Mouse (Mus musculus): ENCODE data around the gene Pla2g12a. TPM values are rescaled to one million over a fixed set of nuclear protein-coding genes. Genes with fewer than 3 reads are reported as not detected.

Pla2g12a gene
- polyA plus RNA-seq (2015; fragmentation: Nextera tagmentation; extraction: Ambion mirVana), result 34.0 and 43.7 TPM in 2 replicates

DNA sequence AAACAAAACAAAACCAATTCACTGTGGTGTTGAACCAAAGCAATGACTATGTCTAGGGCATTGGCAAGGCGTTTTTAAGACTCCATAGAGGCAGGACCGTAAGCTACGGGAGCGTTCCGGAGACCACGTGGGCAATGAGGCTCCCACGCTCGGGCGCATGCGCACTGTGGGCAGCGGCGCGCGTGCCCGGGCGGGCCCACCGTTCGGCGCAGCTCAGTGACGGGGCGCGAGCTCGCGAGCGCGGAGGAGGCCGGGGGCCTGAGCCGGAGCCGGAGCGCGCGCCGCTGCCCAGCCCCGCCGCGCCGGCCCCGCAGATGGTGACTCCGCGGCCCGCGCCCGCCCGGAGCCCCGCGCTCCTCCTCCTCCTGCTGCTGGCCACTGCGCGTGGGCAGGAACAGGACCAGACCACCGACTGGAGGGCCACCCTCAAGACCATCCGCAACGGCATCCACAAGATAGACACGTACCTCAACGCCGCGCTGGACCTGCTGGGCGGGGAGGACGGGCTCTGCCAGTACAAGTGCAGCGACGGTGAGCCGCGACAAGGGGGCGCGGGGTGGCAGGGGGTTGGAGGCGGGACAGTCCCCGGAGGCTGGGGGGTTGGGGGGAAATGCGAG, at the start of gene Pla2g12a:
Pla2g12a (plus strand) TSS at position 202 of the 617 bp plus-strand sequence.
- H3K4me2 ChIP-seq (replicated peaks; ENCODE audit: low read depth, low read length), result peak within 1 kb of the TSS; percentile 90
- WGBS, result under 1% methylated on average over 55 of the region's 66 CpGs
- H3K9ac ChIP-seq (replicated peaks; ENCODE audit: low read depth), result peak within 1 kb of the TSS; percentile 59
- peak; percentile 86 for ATAC-seq
- peak within 1 kb of the TSS; percentile 65 for H3K4me3 ChIP-seq (ENCODE audit: low read depth, low read length)
- H3K36me3 ChIP-seq (ENCODE audit: insufficient read depth, low read length), result no peaks in the 10 kb centered on the region
- H3K27me3 ChIP-seq (replicated peaks; ENCODE audit: insufficient read depth, low read length), result no peaks in the 10 kb centered on the region
- TF ChIP-seq CTCF (IDR thresholded peaks at IDR 0.05) (peak; percentile 42), EP300 (IDR thresholded peaks at IDR 0.05) (no peak)
- H3K27ac ChIP-seq (ENCODE audit: low read length), result peak within 1 kb of the TSS; percentile 77
- no peaks in the 10 kb centered on the region for H3K9me3 ChIP-seq (ENCODE audit: low read length)
- peak; percentile 93 for DNase-seq (ENCODE audit: low spot score)
- H3K4me1 ChIP-seq (ENCODE audit: insufficient read depth, low read depth, low read length), result peaks cover 5% of the 10 kb centered on the region; the same call in 1 of the 2 replicates

DNA sequence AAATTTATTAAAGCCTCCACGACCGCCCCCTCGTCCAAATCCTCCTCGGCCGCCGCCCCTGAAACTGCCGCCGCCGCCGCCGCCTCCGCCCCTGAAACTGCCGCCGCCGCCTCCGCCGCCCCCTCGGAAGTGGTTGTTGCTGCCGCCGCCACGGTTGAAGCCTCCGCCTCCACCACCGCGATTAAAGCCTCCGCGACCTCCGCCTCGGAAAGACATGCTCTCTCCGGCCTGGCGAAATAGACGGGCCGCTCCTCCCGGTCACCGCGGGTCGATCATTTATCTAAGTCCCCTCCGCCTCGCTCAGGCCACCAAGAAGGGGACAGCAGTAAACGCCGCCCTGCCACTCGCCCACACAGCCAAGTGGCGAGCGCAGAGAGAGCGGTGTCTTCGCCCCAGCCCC, 47.8 kb upstream of the Pla2g12a start:
- under 1% methylated on average over 42 of the region's 45 CpGs for WGBS
- no peaks in the 10 kb centered on the region for H3K9me3 ChIP-seq (ENCODE audit: low read length)
- peak; percentile 23 for DNase-seq (ENCODE audit: low spot score)
- no peak for TF ChIP-seq CTCF (IDR thresholded peaks at IDR 0.05)
- no peak for TF ChIP-seq EP300 (IDR thresholded peaks at IDR 0.05)
- H3K9ac ChIP-seq (replicated peaks; ENCODE audit: low read depth), result peak overlapping the region; percentile 70
- H3K27me3 ChIP-seq (replicated peaks; ENCODE audit: insufficient read depth, low read length), result no peaks in the 10 kb centered on the region
- H3K27ac ChIP-seq (ENCODE audit: low read length), result peak overlapping the region; percentile 84
- H3K4me2 ChIP-seq (replicated peaks; ENCODE audit: low read depth, low read length), result peak overlapping the region; percentile 74
- no peaks in the 10 kb centered on the region for H3K36me3 ChIP-seq (ENCODE audit: insufficient read depth, low read length)
- no peaks in the 10 kb centered on the region for H3K4me1 ChIP-seq (ENCODE audit: insufficient read depth, low read depth, low read length)
- ATAC-seq, result peak; percentile 5; the same call in 1 of the 2 replicates
- H3K4me3 ChIP-seq (ENCODE audit: low read depth, low read length), result peak overlapping the region; percentile 86

DNA sequence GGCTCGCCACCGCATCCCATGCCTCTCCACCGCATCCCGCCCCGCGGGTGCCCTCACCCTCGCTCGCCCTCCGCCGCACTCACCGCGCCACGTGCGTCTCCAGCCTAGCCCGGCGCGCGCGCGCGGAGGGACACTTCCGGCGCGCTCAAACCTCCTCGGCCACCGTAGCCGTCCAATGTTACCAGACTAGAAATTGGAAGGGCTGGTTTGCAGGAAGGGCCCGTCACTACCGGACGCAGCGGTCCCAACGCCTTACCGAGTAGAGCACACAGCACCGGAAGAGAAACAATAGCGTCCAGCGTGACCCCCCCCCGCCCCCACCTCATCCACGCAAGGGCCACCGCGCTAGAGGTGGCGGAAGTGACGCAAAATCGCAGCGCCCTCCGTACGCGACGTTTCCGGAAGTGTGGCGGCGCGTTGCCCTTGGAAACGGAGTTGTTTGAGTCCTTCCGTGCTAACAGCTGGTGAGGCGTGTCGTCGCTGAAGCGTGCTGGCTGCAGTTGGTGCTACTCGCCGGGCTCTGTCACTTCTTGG, 47.3 kb upstream of the Pla2g12a start, which contains the start of gene Gar1:
Gar1 (minus strand) TSS at position 362 of the 534 bp plus-strand sequence.
- H3K36me3 ChIP-seq (ENCODE audit: insufficient read depth, low read length), result no peaks in the 10 kb centered on the region
- ATAC-seq, result peak; percentile 95

DNA sequence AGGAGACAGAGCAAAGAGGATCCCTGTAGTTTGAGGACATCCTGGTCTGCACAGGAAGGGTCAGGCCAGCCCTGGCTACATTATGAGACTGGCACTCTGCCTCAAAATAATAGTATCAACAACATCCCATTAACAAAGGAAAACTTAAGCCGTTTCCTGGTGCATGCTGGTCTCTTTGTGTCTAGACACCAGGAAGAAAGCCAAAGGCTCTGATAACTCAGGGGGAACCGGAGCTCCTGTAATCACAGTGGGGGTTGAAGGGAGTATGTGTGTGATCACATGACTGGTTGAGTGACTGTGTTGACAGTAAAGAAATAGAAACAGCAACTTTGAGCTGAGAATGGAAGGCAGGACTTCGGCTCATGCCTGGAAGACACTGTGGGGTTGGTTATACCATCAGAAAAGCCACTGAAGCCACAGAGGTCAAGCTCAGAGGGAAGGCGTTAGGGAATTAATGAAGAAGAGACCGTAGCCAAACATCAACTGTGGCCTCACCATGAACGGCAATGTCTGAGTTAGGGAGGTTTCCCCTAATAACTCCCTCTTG, 42.9 kb upstream of the Pla2g12a start, which contains the start of gene Cfi:
Cfi (plus strand) TSS at position 497 of the 547 bp plus-strand sequence.
- DNase-seq (ENCODE audit: low spot score) (peak; percentile 38), ATAC-seq (no peak)
- 45% methylated on average over 6 of the region's 6 CpGs for WGBS
- Histone ChIP-seq H3K27ac (ENCODE audit: low read length) (0 out of 2 replicates have a peak within 1 kb of the TSS, but pooled peaks have one; percentile 26), H3K9me3 (ENCODE audit: low read length) (no peaks in the 10 kb centered on the region), H3K9ac (replicated peaks; ENCODE audit: low read depth) (no peak within 1 kb of the TSS), H3K4me2 (replicated peaks; ENCODE audit: low read depth, low read length) (peak within 1 kb of the TSS; percentile 49), H3K27me3 (replicated peaks; ENCODE audit: insufficient read depth, low read length) (no peaks in the 10 kb centered on the region), H3K4me3 (ENCODE audit: low read depth, low read length) (peak within 1 kb of the TSS; percentile 22), H3K36me3 (ENCODE audit: insufficient read depth, low read length) (no peaks in the 10 kb centered on the region), H3K4me1 (ENCODE audit: insufficient read depth, low read depth, low read length) (no peaks in the 10 kb centered on the region)
- TF ChIP-seq EP300 (IDR thresholded peaks at IDR 0.05), result no peak
- TF ChIP-seq CTCF (IDR thresholded peaks at IDR 0.05), result no peak

More for the DNA sequence above, 47.3 kb upstream of the Pla2g12a start, which contains the start of gene Gar1:
- no peak for TF ChIP-seq CTCF (IDR thresholded peaks at IDR 0.05)
- no peak; the same call in 1 of the 2 replicates for TF ChIP-seq EP300 (IDR thresholded peaks at IDR 0.05)
- H3K9me3 ChIP-seq (ENCODE audit: low read length), result no peaks in the 10 kb centered on the region
- peak within 1 kb of the TSS; percentile 74 for H3K4me2 ChIP-seq (replicated peaks; ENCODE audit: low read depth, low read length)
- peak; percentile 98 for DNase-seq (ENCODE audit: low spot score)
- H3K27ac ChIP-seq (ENCODE audit: low read length), result peak within 1 kb of the TSS; percentile 84
- H3K9ac ChIP-seq (replicated peaks; ENCODE audit: low read depth), result peak within 1 kb of the TSS; percentile 70
- peak within 1 kb of the TSS; percentile 86 for H3K4me3 ChIP-seq (ENCODE audit: low read depth, low read length)
- H3K4me1 ChIP-seq (ENCODE audit: insufficient read depth, low read depth, low read length), result no peaks in the 10 kb centered on the region
- under 1% methylated on average over 57 of the region's 60 CpGs for WGBS
- H3K27me3 ChIP-seq (replicated peaks; ENCODE audit: insufficient read depth, low read length), result no peaks in the 10 kb centered on the region

DNA sequence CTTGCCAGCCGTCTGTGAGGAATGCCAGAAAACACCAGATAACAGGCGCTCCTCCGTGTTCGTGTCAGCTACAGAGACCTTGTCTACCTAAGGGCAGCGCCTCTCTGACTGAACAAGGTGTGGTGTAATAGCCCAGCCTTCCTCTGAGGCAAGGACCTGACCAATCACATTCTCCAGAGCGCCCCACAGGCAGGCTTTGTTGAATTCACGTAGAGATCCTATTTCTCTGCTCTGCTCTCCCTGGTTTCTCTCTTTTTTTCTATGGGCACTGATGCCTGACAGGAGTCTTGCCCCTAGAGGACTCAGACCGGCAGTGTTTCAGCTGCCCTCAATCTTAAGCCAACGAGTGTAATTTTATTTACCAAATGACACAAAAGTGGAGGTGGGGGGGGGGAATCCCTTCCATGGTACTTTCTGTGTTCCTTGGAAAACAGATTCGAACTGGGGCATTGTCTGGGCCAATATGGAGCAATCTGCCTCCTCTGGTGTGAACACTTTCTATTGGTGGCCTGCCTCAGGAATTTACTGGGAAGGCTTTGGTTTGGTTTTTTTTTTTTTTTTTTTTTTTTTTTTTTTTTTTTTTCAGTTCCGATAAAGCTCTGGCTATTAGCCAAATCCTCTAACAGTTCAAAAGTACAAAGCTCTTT, 42.2 kb upstream of the Pla2g12a start:
- DNase-seq (ENCODE audit: low spot score), result peak; percentile 71

GRCm38 (mm10) chr3:129836965-129837364, 41.4 kb upstream of the Pla2g12a start:
- WGBS, result 56% methylated on average over 6 of the region's 6 CpGs
- DNase-seq (ENCODE audit: low spot score), result no peak
- H3K4me1 ChIP-seq (ENCODE audit: insufficient read depth, low read depth, low read length), result no peaks in the 10 kb centered on the region
- no peak overlapping the region for H3K4me2 ChIP-seq (replicated peaks; ENCODE audit: low read depth, low read length)
- no peak overlapping the region for H3K27ac ChIP-seq (ENCODE audit: low read length)
- TF ChIP-seq CTCF (IDR thresholded peaks at IDR 0.05) (no peak), EP300 (IDR thresholded peaks at IDR 0.05) (no peak)
- no peaks in the 10 kb centered on the region for H3K9me3 ChIP-seq (ENCODE audit: low read length)
- ATAC-seq, result no peak
- H3K9ac ChIP-seq (replicated peaks; ENCODE audit: low read depth), result no peak overlapping the region
- H3K27me3 ChIP-seq (replicated peaks; ENCODE audit: insufficient read depth, low read length), result no peaks in the 10 kb centered on the region
- no peaks in the 10 kb centered on the region for H3K36me3 ChIP-seq (ENCODE audit: insufficient read depth, low read length)
- no peak overlapping the region for H3K4me3 ChIP-seq (ENCODE audit: low read depth, low read length)

More for the DNA sequence above, 42.2 kb upstream of the Pla2g12a start:
- 16% methylated on average over 11 of the region's 11 CpGs for WGBS
- TF ChIP-seq CTCF (IDR thresholded peaks at IDR 0.05) (no peak), EP300 (IDR thresholded peaks at IDR 0.05) (no peak)
- Histone ChIP-seq H3K27me3 (replicated peaks; ENCODE audit: insufficient read depth, low read length) (no peaks in the 10 kb centered on the region), H3K36me3 (ENCODE audit: insufficient read depth, low read length) (no peaks in the 10 kb centered on the region), H3K9me3 (ENCODE audit: low read length) (no peaks in the 10 kb centered on the region), H3K4me1 (ENCODE audit: insufficient read depth, low read depth, low read length) (no peaks in the 10 kb centered on the region), H3K27ac (ENCODE audit: low read length) (0 out of 2 replicates have a peak overlapping the region, but pooled peaks have one; percentile 26), H3K4me3 (ENCODE audit: low read depth, low read length) (peak overlapping the region; percentile 22), H3K4me2 (replicated peaks; ENCODE audit: low read depth, low read length) (peak overlapping the region; percentile 49), H3K9ac (replicated peaks; ENCODE audit: low read depth) (no peak overlapping the region)
- peak; percentile 51 for ATAC-seq

Measured in lung, postnatal 0 days (tissue).